Mouse (Mus musculus) heart, adult 10 weeks (tissue): ENCODE data around the gene Gm10377. TPM values are rescaled to one million over a fixed set of nuclear protein-coding genes. Genes with fewer than 3 reads are reported as not detected.

Experiments used
- polyA plus RNA-seq: library from polyadenylated mRNA; stranded (reverse); fragments of 350-450 nt; fragmentation: Illumina TruSeq; extraction: RNeasy Lipid Tissue Mini Kit (QIAGEN cat#74804); gene quantifications from one replicate; pipeline ENCODE4 v1.2.3, GENCODE M21; 2014; ENCODE audit warnings: low read depth, low replicate concordance

Gm10377 gene
- polyA plus RNA-seq, result not detected

GRCm38 (mm10) chr14:42797887-42798286 is at the start of gene Gm10377:
Gene Gm10377 (minus strand): TSS chr14:42797987.

GRCm38 (mm10) chr14:42768721-42769120 is 29.1 kb downstream of the Gm10377 start, which contains the start of gene Gm3015:
Gene Gm3015 (minus strand): TSS chr14:42768821.

Other genes starting within 250 kb of the Gm10377 start
- gene Gm17124, start 198.1 kb downstream of the Gm10377 start, polyA plus RNA-seq, result not detected
- not detected for gene Gm3633, start 156.1 kb downstream of the Gm10377 start, polyA plus RNA-seq
- gene Gm10378, start 142.0 kb downstream of the Gm10377 start, polyA plus RNA-seq, result not detected
- not detected for gene Gm3015, start 29.2 kb downstream of the Gm10377 start, polyA plus RNA-seq
- not detected for gene Gm21977, start 55.5 kb upstream of the Gm10377 start, polyA plus RNA-seq
- not detected for gene Gm8082, start 195.6 kb upstream of the Gm10377 start, polyA plus RNA-seq
- not detected for gene Gm10376, start 217.6 kb upstream of the Gm10377 start, polyA plus RNA-seq